ENCODE assay signal across 9 mouse cellular contexts in the genomic region with DNA sequence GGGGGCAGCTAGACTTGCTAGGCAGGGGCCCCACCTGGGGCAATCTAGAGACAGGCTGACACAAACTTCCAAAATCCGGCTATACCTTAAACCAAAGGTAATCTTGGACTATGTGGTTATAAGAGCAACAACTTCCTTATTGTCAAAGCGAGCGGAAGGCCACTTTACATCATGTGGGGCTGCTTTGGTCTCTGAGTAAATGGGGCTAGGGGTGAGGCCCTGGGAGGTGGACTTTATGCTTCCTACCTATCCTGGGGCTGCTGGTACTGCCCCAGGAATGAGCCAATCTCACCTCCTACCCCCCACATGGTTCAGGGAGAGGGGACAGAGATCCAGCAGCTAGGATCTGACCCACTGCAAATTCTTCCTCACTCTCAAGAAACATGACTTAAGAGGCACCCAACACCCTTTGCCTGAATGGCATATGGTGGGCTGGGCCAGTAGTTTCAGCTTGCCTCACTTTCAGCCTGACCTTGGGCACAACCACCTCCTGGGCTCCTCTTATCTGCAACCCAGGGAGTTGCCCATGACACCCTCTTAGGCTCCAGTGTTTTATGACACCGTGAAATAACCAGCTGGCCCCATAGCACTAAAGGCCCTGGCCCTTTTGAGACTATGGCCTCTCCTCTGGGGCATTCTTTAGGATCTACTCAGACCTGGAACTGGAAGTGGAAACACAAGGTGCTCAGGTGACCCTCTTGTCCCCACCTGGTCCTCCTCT.
DNase-seq lines count a peak whose midpoint lies in the region; ATAC-seq and TF ChIP-seq lines count a peak whose summit lies in the region.
"Had no signal": no experiment of that assay in that cellular context is flagged by ENCODE, and none has a peak within 500 bp of the region (broad histone marks: within the 10 kb centered on the region; RNA-seq: fewer than 3 reads in every experiment).

No protein-coding gene starts in this region.

- ATAC-seq in heart, embryonic 13.5 days (ENCODE audit: extremely low read depth, insufficient number of reproducible peaks, low FRiP score, low TSS enrichment), result no peak
- ATAC-seq in midbrain, embryonic 12.5 days (ENCODE audit: low FRiP score, low read depth), result no peak
- ATAC-seq in erythroid progenitor cell, adult 5-6 weeks (replicated peaks; ENCODE audit: low FRiP score, poor library complexity, severe bottlenecking), result no peak

- H3K4me1 ChIP-seq in heart, embryonic 13.5 days, result peaks cover 75% of the 10 kb centered on the region
- H3K4me1 ChIP-seq in cortical plate, adult 2 months (ENCODE audit: control insufficient read depth, insufficient read depth, low read length), result peaks cover 5% of the 10 kb centered on the region
- H3K4me1 ChIP-seq in hindbrain, embryonic 10.5 days (replicated peaks), result peaks cover 71% of the 10 kb centered on the region
- peaks cover 56% of the 10 kb centered on the region for H3K4me1 ChIP-seq in midbrain, embryonic 12.5 days

- no peaks in the 10 kb centered on the region for H3K27me3 ChIP-seq in heart, embryonic 13.5 days (replicated peaks)
- no peaks in the 10 kb centered on the region for H3K27me3 ChIP-seq in hindbrain, embryonic 10.5 days (ENCODE audit: insufficient read depth, poor library complexity, severe bottlenecking)
- no peaks in the 10 kb centered on the region for H3K27me3 ChIP-seq in midbrain, embryonic 12.5 days
- H3K27me3 ChIP-seq: liver, embryonic 15.5 days had no signal

- intact Hi-C loops in heart, postnatal 14 days (cut with DNase I), result no loop called here

- DNase-seq in heart, postnatal 14 days, result no peak
- no peak for DNase-seq in hindbrain, embryonic 10.5 days (ENCODE audit: low spot score)
- no peak for DNase-seq in cerebellum, adult 8-10 months
- DNase-seq in retina, embryonic 14.5 days (ENCODE audit: low spot score), result no peak

- no peaks in the 10 kb centered on the region for H3K9me3 ChIP-seq in heart, embryonic 13.5 days
- no peaks in the 10 kb centered on the region for H3K9me3 ChIP-seq in hindbrain, embryonic 10.5 days
- no peaks in the 10 kb centered on the region for H3K9me3 ChIP-seq in midbrain, embryonic 12.5 days
- H3K9me3 ChIP-seq: liver, embryonic 15.5 days had no signal

- no peak for TF ChIP-seq CTCF in cortical plate, adult 2 months (IDR thresholded peaks at IDR 0.05; ENCODE audit: extremely low read depth, insufficient read depth, low read length)

- 0 out of 2 replicates have a peak overlapping the region, but pooled peaks have one; percentile 37 for H3K9ac ChIP-seq in heart, embryonic 13.5 days
- no peak overlapping the region for H3K9ac ChIP-seq in midbrain, embryonic 12.5 days (replicated peaks)
- H3K9ac ChIP-seq: liver, embryonic 15.5 days had no signal

- peaks cover 50% of the 10 kb centered on the region for H3K36me3 ChIP-seq in heart, embryonic 13.5 days
- peaks cover 48% of the 10 kb centered on the region for H3K36me3 ChIP-seq in hindbrain, embryonic 10.5 days
- peaks cover 31% of the 10 kb centered on the region for H3K36me3 ChIP-seq in midbrain, embryonic 12.5 days

- 85% methylated on average over 4 of the region's 4 CpGs for WGBS in heart, embryonic 13.5 days
- 88% methylated on average over 4 of the region's 4 CpGs for WGBS in hindbrain, embryonic 10.5 days
- WGBS in midbrain, embryonic 12.5 days, result 91% methylated on average over 4 of the region's 4 CpGs

- no peak for TF ChIP-seq POLR2A in cortical plate, adult 2 months (IDR thresholded peaks at IDR 0.05; ENCODE audit: extremely low read depth, insufficient read depth, low read length)

- no peak overlapping the region for H3K4me3 ChIP-seq in heart, embryonic 13.5 days
- no peak overlapping the region for H3K4me3 ChIP-seq in cortical plate, adult 2 months (ENCODE audit: insufficient read depth, low read length)
- 0 out of 2 replicates have a peak overlapping the region, but pooled peaks have one; percentile 25 for H3K4me3 ChIP-seq in hindbrain, embryonic 10.5 days
- H3K4me3 ChIP-seq in midbrain, embryonic 12.5 days, result no peak overlapping the region
- H3K4me3 ChIP-seq: liver, embryonic 15.5 days had no signal

- peak overlapping the region; percentile 43 for H3K27ac ChIP-seq in heart, embryonic 13.5 days (replicated peaks)
- H3K27ac ChIP-seq in cortical plate, adult 2 months (ENCODE audit: insufficient read depth, low read length), result peak overlapping the region; percentile 70
- H3K27ac ChIP-seq in hindbrain, embryonic 10.5 days, result peak overlapping the region; percentile 89
- H3K27ac ChIP-seq in midbrain, embryonic 12.5 days (replicated peaks), result peak overlapping the region; percentile 82
- H3K27ac ChIP-seq: liver, embryonic 15.5 days had no signal

- H3K4me2 ChIP-seq in heart, embryonic 13.5 days, result no peak overlapping the region
- H3K4me2 ChIP-seq in midbrain, embryonic 12.5 days (replicated peaks), result no peak overlapping the region
- H3K4me2 ChIP-seq: liver, embryonic 15.5 days had no signal
